Mouse (Mus musculus) C2C12 (cell line): ENCODE results near the gene Gm20388.

Experiments
- CEBPB ChIP-seq: IDR thresholded peaks from one replicate; pipeline ENCODE4 v1.6.1; 2011; ENCODE audit warnings: low read depth, mild to moderate bottlenecking, control low read depth, moderate library complexity
- CTCF ChIP-seq: IDR thresholded peaks from one replicate; pipeline ENCODE4 v1.5.1; 2011; ENCODE audit not compliant: control insufficient read depth, insufficient read depth, insufficient read length
- FOSL1 ChIP-seq: IDR thresholded peaks from one replicate; pipeline ENCODE4 v1.8.0; 2011; ENCODE audit warnings: mild to moderate bottlenecking, low read length; ENCODE audit not compliant: poor library complexity, insufficient read depth, severe bottlenecking
- MAX ChIP-seq: IDR thresholded peaks from one replicate; pipeline ENCODE4 v1.6.1; 2011; ENCODE audit warnings: mild to moderate bottlenecking, control low read depth
- MYOD1 ChIP-seq: IDR thresholded peaks from one replicate; pipeline ENCODE4 v1.6.1; 2011; ENCODE audit warnings: low read depth; ENCODE audit not compliant: control insufficient read depth, insufficient read length
- USF1 ChIP-seq: IDR thresholded peaks from one replicate; pipeline ENCODE4 v1.6.1; 2011; ENCODE audit warnings: low read depth, mild to moderate bottlenecking, control low read depth, moderate library complexity

- TF ChIP-seq CTCF (no peak), MAX (no peak), USF1 (no peak), MYOD1 (no peak), CEBPB (no peak), FOSL1 (no peak)
Observed at GRCm38 (mm10) chr8:124284333-124284711, 4373.7 kb downstream of the Gm20388 start.
